Mouse (Mus musculus) megakaryocyte-erythroid progenitor cell, adult 5-6 weeks (primary cell): ENCODE data around the gene Gm20772. TPM values are rescaled to one million over a fixed set of nuclear protein-coding genes. Genes with fewer than 3 reads are reported as not detected.
"Not testable (repeated sequence)": the region's sequence is repeated elsewhere in the genome, so short reads cannot be mapped to it uniquely, and the experiment has no call there.

Source experiments
- ATAC-seq: replicated peaks from 2 replicates; pipeline ENCODE4 v1.8.0; 2016; ENCODE audit warnings: mild to moderate bottlenecking, inconsistent platforms; ENCODE audit not compliant: severe bottlenecking, poor library complexity, low FRiP score, low TSS enrichment
- total RNA-seq, 2 experiments: library from RNA; stranded (forward) in 1 of 2; stranded (reverse) in 1 of 2; fragments of 200-1000, 215-1000 nt in 1 of 2; fragments of >200 nt in 1 of 2; fragmentation: Nextera tagmentation in 1 of 2; gene quantifications; 2 replicates each; pipeline ENCODE4 v1.2.3; 2014 to 2017

Gene Gm20772
- not detected in 2 replicates for total RNA-seq (2014; fragmentation: Nextera tagmentation)
- not detected in 2 replicates for total RNA-seq (2017)

GRCm38 (mm10) chrY:17874441-17874840 is at the start of gene Gm20772, which contains the start of gene Gm20831:
Gene Gm20772 (plus strand): TSS chrY:17874741.
Gene Gm20831 (plus strand): TSS chrY:17874741.
- not testable (repeated sequence) for ATAC-seq

GRCm38 (mm10) chrY:17846166-17846565 is 28.4 kb upstream of the Gm20772 start, which contains the start of gene Gm21904:
Gene Gm21904 (minus strand): TSS chrY:17846266.
- ATAC-seq, result not testable (repeated sequence)

Other genes starting within 250 kb of the Gm20772 start
- gene Gm21904, start 28.5 kb upstream of the Gm20772 start, total RNA-seq (2014; fragmentation: Nextera tagmentation), result not detected in 2 replicates
- gene Gm21904, start 28.5 kb upstream of the Gm20772 start, total RNA-seq (2017), result not detected in 2 replicates
- not detected in 2 replicates for gene Gm20831, start within 50 bp of the Gm20772 start, total RNA-seq (2014; fragmentation: Nextera tagmentation)
- not detected in 2 replicates for gene Gm20831, start within 50 bp of the Gm20772 start, total RNA-seq (2017)
- not detected in 2 replicates for gene Srsy, start 62.6 kb downstream of the Gm20772 start, total RNA-seq (2014; fragmentation: Nextera tagmentation)
- gene Srsy, start 62.6 kb downstream of the Gm20772 start, total RNA-seq (2017), result not detected in 2 replicates
- gene Gm21764, start 187.1 kb downstream of the Gm20772 start, total RNA-seq (2014; fragmentation: Nextera tagmentation), result not detected in 2 replicates
- not detected in 2 replicates for gene Gm21764, start 187.1 kb downstream of the Gm20772 start, total RNA-seq (2017)
- gene Ssty1, start 214.4 kb downstream of the Gm20772 start, total RNA-seq (2014; fragmentation: Nextera tagmentation), result not detected in 2 replicates
- not detected in 2 replicates for gene Ssty1, start 214.4 kb downstream of the Gm20772 start, total RNA-seq (2017)